Mouse (Mus musculus) left cerebral cortex, adult 11 months (tissue): ENCODE data around the gene Esrp2.

Source experiments
- DNase-seq: peaks from one replicate; pipeline ENCODE4 v3.0.0; 2022; ENCODE audit warnings: low spot score

The Esrp2 gene

DNA sequence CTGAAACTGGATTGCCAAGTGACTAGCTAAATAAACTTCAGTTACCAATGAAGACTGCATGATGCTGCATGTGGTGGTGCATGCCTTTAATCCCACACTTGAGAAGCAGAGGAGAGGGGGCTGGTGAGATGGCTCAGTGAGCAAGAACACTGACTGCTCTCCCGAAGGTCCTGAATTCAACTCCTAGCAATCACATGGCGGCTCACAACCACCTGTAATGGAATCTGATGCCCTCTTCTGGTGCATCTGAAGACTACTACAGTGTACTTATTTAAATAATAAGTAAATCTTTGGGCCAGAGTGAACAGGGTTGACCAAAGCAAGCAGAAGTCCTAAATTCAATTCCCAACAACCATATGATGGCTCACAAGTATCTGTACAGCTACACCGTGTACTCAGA lies 13.3 kb downstream of the Esrp2 start:
- no peak for DNase-seq

DNA sequence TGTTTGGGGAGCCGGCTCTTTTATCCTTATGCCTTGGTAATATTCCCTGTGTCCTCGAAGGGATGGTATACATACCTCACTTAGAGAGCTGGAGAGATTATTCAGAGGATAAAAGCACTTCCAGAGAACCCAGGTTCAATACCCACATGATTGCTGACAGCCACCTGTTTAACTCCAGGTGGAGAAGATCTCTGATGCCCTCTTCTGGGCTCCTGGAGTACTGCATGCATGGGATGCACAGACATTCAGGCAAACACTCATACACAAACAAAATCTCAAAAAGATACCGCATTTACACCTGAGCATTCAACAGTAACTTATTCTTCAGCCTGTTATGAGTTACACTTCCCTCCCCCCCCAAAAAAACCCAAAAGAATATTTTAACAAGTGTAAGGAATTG lies 20.9 kb downstream of the Esrp2 start:
- no peak for DNase-seq

DNA sequence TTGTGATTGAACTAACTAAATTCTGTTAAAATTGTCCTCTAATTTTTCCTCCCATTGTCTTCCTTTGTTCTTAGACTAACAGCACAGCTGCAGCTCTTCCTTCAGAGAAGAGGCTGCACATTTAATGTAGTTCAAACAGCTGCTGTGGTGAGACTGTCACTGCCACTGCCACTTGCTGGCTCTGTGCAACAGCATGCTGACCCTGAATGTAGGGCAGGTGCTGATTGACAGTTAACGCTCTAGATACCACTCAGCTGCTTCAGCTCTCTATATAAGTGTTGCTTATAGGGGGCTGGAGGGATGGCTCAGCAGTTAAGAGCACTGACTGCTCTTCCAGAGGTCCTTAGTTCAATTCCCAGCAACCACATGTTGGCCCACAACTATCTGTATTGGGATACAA lies 24.3 kb downstream of the Esrp2 start:
- no peak for DNase-seq

DNA sequence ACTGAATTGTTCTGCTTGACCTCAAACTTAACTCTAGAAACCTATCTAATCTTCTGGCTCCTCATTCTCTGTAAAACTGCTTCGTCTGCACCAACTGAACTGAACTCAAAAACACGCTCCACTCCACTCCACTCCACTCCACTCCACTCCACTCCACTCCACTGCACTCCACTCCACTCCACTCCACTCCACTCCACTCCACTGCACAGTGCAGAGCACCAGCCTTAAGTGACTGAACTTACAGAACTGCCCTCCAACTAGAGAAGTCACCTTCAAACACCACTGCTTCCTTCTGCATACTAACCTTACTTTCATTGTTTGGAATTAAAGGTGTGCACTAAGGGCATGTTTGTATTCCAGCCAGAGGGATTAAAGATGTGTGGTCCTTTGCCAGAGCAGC lies 24.7 kb downstream of the Esrp2 start:
- DNase-seq, result no peak

DNA sequence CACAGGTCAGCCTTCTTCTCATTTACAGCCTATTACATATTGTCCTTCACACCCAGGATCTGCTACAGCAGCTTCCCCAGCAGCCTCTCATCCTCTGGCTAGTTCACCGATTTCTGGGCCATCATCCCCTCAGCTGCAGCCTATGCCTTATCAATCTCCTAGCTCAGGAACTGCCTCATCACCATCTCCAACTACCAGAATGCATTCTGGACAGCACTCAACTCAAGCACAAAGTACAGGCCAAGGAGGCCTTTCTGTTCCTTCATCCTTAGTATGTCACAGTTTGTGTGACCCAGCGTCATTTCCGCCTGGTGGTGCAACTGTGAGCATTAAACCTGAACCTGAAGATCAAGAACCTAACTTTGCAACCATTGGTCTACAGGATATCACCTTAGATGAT lies 28.0 kb downstream of the Esrp2 start:
- no peak for DNase-seq

DNA sequence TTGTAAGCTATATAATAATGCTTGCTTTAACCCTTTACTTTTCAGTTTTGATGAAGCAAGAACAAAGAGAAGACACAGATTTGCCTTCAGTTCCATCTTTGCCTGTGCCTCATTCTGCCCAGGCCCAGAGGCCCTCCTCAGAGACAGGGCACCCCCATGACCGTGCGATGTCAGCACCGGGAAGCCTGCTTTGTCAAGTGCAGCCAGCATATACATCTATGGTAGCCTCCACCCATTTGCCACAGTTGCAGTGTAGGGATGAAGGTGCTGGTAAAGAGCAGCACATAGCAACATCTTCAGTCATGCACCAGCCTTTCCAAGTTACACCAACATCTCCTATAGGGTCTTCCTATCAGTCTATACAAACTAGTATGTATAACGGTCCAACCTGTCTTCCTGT lies 28.7 kb downstream of the Esrp2 start:
- no peak for DNase-seq

DNA sequence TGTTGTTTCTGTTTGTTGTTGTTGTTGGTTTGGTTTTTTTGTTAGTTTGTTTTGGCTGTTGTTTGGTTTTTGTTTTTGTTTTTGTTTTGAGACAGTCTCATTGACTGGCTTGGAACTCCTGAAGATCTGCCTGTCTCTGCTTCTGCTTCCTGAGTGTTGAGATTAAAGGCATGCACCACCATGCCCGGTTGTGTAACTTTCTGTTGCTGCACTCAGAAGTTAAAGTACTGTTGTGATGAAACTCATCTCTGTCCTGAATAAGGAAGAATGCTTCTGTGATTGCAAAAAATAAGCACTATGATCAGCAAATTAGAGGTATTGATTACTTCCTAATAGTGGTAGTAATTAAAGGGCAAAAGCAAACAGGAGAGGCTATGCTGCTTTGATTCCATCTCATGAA lies 30.6 kb downstream of the Esrp2 start:
- no peak for DNase-seq

DNA sequence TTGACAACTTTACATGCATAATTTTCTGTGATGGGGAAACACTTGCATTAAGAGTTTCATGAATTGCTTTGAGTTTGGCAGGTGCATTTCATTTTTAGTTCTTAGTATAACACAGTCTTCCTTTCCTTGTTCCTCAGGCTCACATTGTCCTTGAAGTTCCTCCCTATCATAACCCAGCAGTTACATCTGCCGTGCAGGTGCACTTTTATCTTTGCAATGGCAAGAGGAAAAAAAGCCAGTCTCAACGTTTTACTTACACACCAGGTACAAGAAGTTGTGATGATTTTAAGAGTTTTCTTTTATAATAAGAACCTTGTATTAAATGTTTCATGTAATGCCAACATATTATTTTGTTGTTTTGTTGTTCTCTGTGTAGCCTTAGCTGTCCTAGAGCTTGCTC lies 32.9 kb downstream of the Esrp2 start:
- no peak for DNase-seq

DNA sequence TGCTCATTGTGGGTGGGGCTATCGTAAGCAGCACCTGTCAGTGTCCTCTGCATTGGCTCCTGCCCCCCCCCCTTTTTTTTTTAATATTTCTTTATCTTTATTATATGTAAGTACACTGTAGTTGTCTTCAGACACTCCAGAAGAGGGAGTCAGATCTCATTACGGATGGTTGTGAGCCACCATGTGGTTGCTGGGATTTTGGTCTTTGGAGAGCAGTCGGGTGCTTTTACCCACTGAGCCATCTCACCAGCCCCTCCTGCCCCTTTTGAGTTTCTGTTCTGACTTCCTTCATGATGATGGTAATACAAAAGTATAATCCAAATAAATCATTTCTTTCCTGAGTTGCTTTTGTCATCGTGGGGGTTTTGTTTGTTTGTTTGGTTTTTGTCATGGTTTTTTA lies 34.5 kb downstream of the Esrp2 start:
- no peak for DNase-seq
